Mouse (Mus musculus): ENCODE measurements at regions not wholly inside any gene's neighbourhood (a gene's known extent, or its start where the extent isn't known, plus 50 kb on each side); places are given as distances from the start of the nearest gene placed in this dataset.

DNA sequence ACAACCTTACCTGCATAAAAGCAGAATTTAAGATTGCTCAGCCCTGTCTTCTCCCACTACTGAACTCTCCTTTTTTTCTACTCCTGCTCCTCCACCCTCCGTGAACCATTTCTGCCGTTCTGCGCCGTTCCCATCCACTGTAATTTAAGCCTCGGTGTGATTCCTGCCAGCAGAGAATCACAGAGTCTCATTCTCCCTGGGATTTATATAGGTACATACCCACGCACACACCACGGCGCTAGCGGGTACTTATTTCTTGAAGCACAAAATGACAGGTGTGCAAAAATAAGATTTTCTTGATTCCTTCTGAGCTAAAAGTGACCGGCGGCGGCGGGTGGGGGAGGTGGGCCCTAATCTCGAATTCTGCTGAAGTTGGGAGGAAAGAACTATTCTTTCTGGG is 324.5 kb upstream of the Atp2b1 start:
- Histone ChIP-seq H3K27ac (ENCODE audit: insufficient read depth, low read length) (no peak overlapping the region), H3K4me3 (replicated peaks; ENCODE audit: insufficient read depth, low read depth, low read length) (no peak overlapping the region), H3K27me3 (ENCODE audit: control insufficient read depth, insufficient read depth, low read length) (no peaks in the 10 kb centered on the region), H3K4me1 (ENCODE audit: control insufficient read depth, insufficient read depth, low read length) (no peaks in the 10 kb centered on the region)
- DNase-seq: no peak
- TF ChIP-seq POLR2A (IDR thresholded peaks at IDR 0.05; ENCODE audit: borderline replicate concordance, insufficient read depth, low read length) (no peak), CTCF (IDR thresholded peaks at IDR 0.05; ENCODE audit: borderline replicate concordance, insufficient read depth, low read depth, low read length) (no peak)
- WGBS: 92% methylated on average over 14 of the region's 14 CpGs

DNA sequence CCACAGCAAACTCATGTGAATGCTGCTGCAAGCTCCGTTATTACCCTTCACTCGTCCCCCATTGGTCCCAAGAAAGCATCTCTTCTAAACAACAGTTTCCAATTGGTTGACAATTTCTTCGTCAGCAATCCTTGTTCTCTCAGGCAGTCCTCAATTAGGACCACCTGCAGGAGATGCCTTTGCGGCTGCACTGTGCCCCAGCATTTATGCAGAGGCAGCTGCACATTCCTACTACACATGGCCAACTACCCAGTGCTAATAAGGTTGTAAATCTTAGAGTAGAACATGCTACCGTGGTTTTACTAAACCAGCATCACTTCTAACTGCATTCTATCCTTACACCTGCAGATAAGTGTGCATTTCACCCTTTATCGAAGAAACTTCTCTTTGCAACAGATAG is 322.1 kb upstream of the Atp2b1 start:
- no peak overlapping the region for H3K4me3 ChIP-seq (replicated peaks; ENCODE audit: insufficient read depth, low read depth, low read length)
- H3K27ac ChIP-seq (ENCODE audit: insufficient read depth, low read length): no peak overlapping the region
- DNase-seq: no peak
- H3K27me3 ChIP-seq (ENCODE audit: control insufficient read depth, insufficient read depth, low read length): no peaks in the 10 kb centered on the region
- 80% methylated on average over 6 of the region's 6 CpGs for WGBS
- no peaks in the 10 kb centered on the region for H3K4me1 ChIP-seq (ENCODE audit: control insufficient read depth, insufficient read depth, low read length)
- TF ChIP-seq CTCF (IDR thresholded peaks at IDR 0.05; ENCODE audit: borderline replicate concordance, insufficient read depth, low read depth, low read length): no peak
- TF ChIP-seq POLR2A (IDR thresholded peaks at IDR 0.05; ENCODE audit: borderline replicate concordance, insufficient read depth, low read length): no peak

- WGBS: 87% methylated on average over 5 of the region's 5 CpGs
- no peak for TF ChIP-seq POLR2A (IDR thresholded peaks at IDR 0.05; ENCODE audit: borderline replicate concordance, insufficient read depth, low read length)
- no peak for TF ChIP-seq CTCF (IDR thresholded peaks at IDR 0.05; ENCODE audit: borderline replicate concordance, insufficient read depth, low read depth, low read length)
- no peaks in the 10 kb centered on the region for H3K4me1 ChIP-seq (ENCODE audit: control insufficient read depth, insufficient read depth, low read length)
- no peak overlapping the region for H3K27ac ChIP-seq (ENCODE audit: insufficient read depth, low read length)
- H3K27me3 ChIP-seq (ENCODE audit: control insufficient read depth, insufficient read depth, low read length): no peaks in the 10 kb centered on the region
- no peak overlapping the region for H3K4me3 ChIP-seq (replicated peaks; ENCODE audit: insufficient read depth, low read depth, low read length)
- DNase-seq: no peak
These were observed 320.3 kb upstream of the Atp2b1 start for GRCm38 (mm10) chr10:98593910-98594309.

- no peak for DNase-seq
- TF ChIP-seq CTCF (IDR thresholded peaks at IDR 0.05; ENCODE audit: borderline replicate concordance, insufficient read depth, low read depth, low read length): no peak
- no peak for TF ChIP-seq POLR2A (IDR thresholded peaks at IDR 0.05; ENCODE audit: borderline replicate concordance, insufficient read depth, low read length)
- Histone ChIP-seq H3K27ac (ENCODE audit: insufficient read depth, low read length) (no peak overlapping the region), H3K27me3 (ENCODE audit: control insufficient read depth, insufficient read depth, low read length) (no peaks in the 10 kb centered on the region), H3K4me1 (ENCODE audit: control insufficient read depth, insufficient read depth, low read length) (no peaks in the 10 kb centered on the region), H3K4me3 (replicated peaks; ENCODE audit: insufficient read depth, low read depth, low read length) (no peak overlapping the region)
- WGBS: 87% methylated on average over 18 of the region's 18 CpGs
These were observed 305.8 kb upstream of the Atp2b1 start for GRCm38 (mm10) chr10:98608221-98608941.

DNA sequence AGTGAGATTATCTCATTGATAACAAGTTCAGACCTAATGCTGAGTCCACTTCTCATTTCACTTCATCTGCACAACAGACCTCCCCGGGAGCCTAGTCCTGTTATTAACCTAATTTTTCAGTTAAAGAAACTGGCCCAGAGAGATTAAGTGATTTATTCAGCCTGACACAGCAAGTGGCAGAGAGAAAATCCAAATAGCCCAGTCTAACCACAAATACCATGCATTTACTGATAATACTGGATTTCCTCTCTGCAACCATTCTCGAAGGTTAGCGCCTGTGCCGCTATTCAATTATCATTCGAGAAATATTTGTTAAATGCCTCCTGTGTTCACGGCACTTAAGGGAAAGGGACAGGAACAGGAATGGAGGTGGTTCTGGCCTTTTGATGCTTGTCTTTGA is 303.5 kb upstream of the Atp2b1 start:
- no peaks in the 10 kb centered on the region for H3K4me1 ChIP-seq (ENCODE audit: control insufficient read depth, insufficient read depth, low read length)
- no peak overlapping the region for H3K4me3 ChIP-seq (replicated peaks; ENCODE audit: insufficient read depth, low read depth, low read length)
- 92% methylated on average over 6 of the region's 6 CpGs for WGBS
- no peaks in the 10 kb centered on the region for H3K27me3 ChIP-seq (ENCODE audit: control insufficient read depth, insufficient read depth, low read length)
- TF ChIP-seq CTCF (IDR thresholded peaks at IDR 0.05; ENCODE audit: borderline replicate concordance, insufficient read depth, low read depth, low read length): no peak
- TF ChIP-seq POLR2A (IDR thresholded peaks at IDR 0.05; ENCODE audit: borderline replicate concordance, insufficient read depth, low read length): no peak
- no peak for DNase-seq
- H3K27ac ChIP-seq (ENCODE audit: insufficient read depth, low read length): no peak overlapping the region

DNA sequence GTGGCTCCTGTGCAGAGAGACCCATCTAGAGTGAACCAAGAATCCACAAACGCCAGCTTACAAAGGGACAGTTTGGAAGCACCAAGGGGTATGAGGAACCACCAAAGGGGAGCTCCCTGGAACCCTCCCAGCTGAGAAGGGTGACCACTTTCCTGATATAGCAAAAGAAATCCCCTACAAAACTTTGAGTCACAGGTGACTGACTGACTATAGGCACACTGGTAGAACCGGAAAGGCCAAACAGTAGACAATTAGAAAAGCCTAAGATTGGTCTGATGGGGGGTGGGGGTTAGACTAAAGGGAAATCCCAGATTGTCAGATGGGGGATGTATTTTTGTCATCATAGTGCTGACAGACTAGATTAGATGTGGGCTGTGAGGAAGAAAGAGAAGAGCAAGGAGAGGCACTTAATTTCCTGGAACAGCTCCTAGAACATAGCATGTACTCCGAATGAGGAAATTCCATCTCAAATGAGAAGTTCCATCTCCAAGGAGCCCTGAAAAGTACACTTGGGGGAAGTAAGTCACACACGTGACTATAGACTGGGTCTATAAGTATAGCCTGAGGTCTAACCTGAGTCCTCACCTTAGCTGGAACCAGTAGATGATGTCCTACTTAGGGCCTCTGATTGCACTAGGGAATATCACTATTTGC is 302.4 kb upstream of the Atp2b1 start:
- TF ChIP-seq POLR2A (IDR thresholded peaks at IDR 0.05; ENCODE audit: borderline replicate concordance, insufficient read depth, low read length) (no peak), CTCF (IDR thresholded peaks at IDR 0.05; ENCODE audit: borderline replicate concordance, insufficient read depth, low read depth, low read length) (no peak)
- Histone ChIP-seq H3K27me3 (ENCODE audit: control insufficient read depth, insufficient read depth, low read length) (no peaks in the 10 kb centered on the region), H3K4me3 (replicated peaks; ENCODE audit: insufficient read depth, low read depth, low read length) (no peak overlapping the region), H3K4me1 (ENCODE audit: control insufficient read depth, insufficient read depth, low read length) (no peaks in the 10 kb centered on the region), H3K27ac (ENCODE audit: insufficient read depth, low read length) (no peak overlapping the region)
- DNase-seq: no peak
- 82% methylated on average over 4 of the region's 4 CpGs for WGBS

GRCm38 (mm10) chr10:98618736-98619525 is 295.3 kb upstream of the Atp2b1 start:
- WGBS: 67% methylated on average over 21 of the region's 21 CpGs
- Histone ChIP-seq H3K4me1 (ENCODE audit: control insufficient read depth, insufficient read depth, low read length) (no peaks in the 10 kb centered on the region), H3K4me3 (replicated peaks; ENCODE audit: insufficient read depth, low read depth, low read length) (no peak overlapping the region), H3K27me3 (ENCODE audit: control insufficient read depth, insufficient read depth, low read length) (no peaks in the 10 kb centered on the region), H3K27ac (ENCODE audit: insufficient read depth, low read length) (no peak overlapping the region)
- no peak for DNase-seq
- TF ChIP-seq POLR2A (IDR thresholded peaks at IDR 0.05; ENCODE audit: borderline replicate concordance, insufficient read depth, low read length): no peak
- no peak for TF ChIP-seq CTCF (IDR thresholded peaks at IDR 0.05; ENCODE audit: borderline replicate concordance, insufficient read depth, low read depth, low read length)

Measured in cerebellum, adult 2 months (tissue).